Mouse (Mus musculus) forebrain, embryonic 16.5 days (tissue): ENCODE measurements around the gene Med27. TPM values are rescaled to one million over a fixed set of nuclear protein-coding genes. Genes with fewer than 3 reads are reported as not detected.
A peak's percentile ranks its signal among the peaks of the same experiment; 100 is the strongest.

Experiments
- ATAC-seq: fragments of 200-750 bp; cut with Nextera tagmentation; 2 replicates; pipeline ENCODE4 v1.8.0; 2017; ENCODE audit warnings: mild to moderate bottlenecking, moderate library complexity
- H3K27ac ChIP-seq: fragments of 300-500 bp; sonication (generic); 2 replicates; pipeline ENCODE4 v1.5.1; 2014; ENCODE audit warnings: low read length, control low read depth
- H3K27me3 ChIP-seq: fragments of 300-500 bp; sonication (generic); replicated peaks from 2 replicates; pipeline ENCODE4 v1.6.1; 2014; ENCODE audit warnings: low read length; ENCODE audit not compliant: control insufficient read depth, insufficient read depth
- H3K36me3 ChIP-seq: fragments of 300-500 bp; sonication (generic); 2 replicates; pipeline ENCODE4 v1.6.1; 2014; ENCODE audit not compliant: control insufficient read depth, insufficient read depth
- H3K4me1 ChIP-seq: fragments of 300-500 bp; sonication (generic); replicated peaks from 2 replicates; pipeline ENCODE4 v1.6.1; 2014; ENCODE audit warnings: low read length; ENCODE audit not compliant: control insufficient read depth, insufficient read depth
- H3K4me2 ChIP-seq: fragments of 300-500 bp; sonication (generic); 2 replicates; pipeline ENCODE4 v1.6.1; 2014; ENCODE audit warnings: mild to moderate bottlenecking, low read length, control low read depth
- H3K4me3 ChIP-seq: fragments of 300-500 bp; sonication (generic); replicated peaks from 2 replicates; pipeline ENCODE4 v1.5.1; 2014; ENCODE audit warnings: mild to moderate bottlenecking, low read length, control low read depth
- H3K9ac ChIP-seq: fragments of 300-500 bp; sonication (generic); replicated peaks from 2 replicates; pipeline ENCODE4 v1.6.1; 2014; ENCODE audit warnings: low read depth, low read length, control low read depth
- H3K9me3 ChIP-seq: fragments of 300-500 bp; sonication (generic); 2 replicates; pipeline ENCODE4 v1.6.1; 2016; ENCODE audit warnings: low read length; ENCODE audit not compliant: control insufficient read depth
- WGBS: fragments of 180-500 bp; shearing (Covaris S2); extraction: QIAGEN DNeasy Blood & Tissue Kit; methylation state at CpG from one replicate; pipeline ENCODE4 v1.1.7; 2014; 5-methylcytosine and 5-hydroxymethylcytosine counted together
- polyA plus RNA-seq: library from polyadenylated mRNA; unstranded; fragments of >200 nt; fragmentation: Nextera tagmentation; extraction: Ambion mirVana; gene quantifications from 2 replicates; pipeline ENCODE4 v1.2.1, GENCODE M21; 2015

The Med27 gene
- polyA plus RNA-seq, 1 experiment from 2014 or later: 95.3 TPM

GRCm38 (mm10) chr2:29513131-29513530 is 166.5 kb downstream of the Med27 start:
- Histone ChIP-seq H3K27ac (no peak overlapping the region), H3K27me3 (no peaks in the 10 kb centered on the region), H3K9me3 (no peaks in the 10 kb centered on the region), H3K4me2 (no peak overlapping the region), H3K36me3 (no peaks in the 10 kb centered on the region), H3K4me3 (no peak overlapping the region), H3K9ac (no peak overlapping the region), H3K4me1 (peaks cover 51% of the 10 kb centered on the region)
- ATAC-seq: no peak
- 33% methylated on average over 7 of the region's 7 CpGs for WGBS

- 53% methylated on average over 6 of the region's 6 CpGs for WGBS
- H3K9ac ChIP-seq: no peak overlapping the region
- no peak overlapping the region for H3K4me2 ChIP-seq
- H3K4me3 ChIP-seq: no peak overlapping the region
- no peaks in the 10 kb centered on the region for H3K27me3 ChIP-seq
- peaks cover 64% of the 10 kb centered on the region for H3K4me1 ChIP-seq
- peak; percentile 22; the same call in 1 of the 2 replicates for ATAC-seq
- peak overlapping the region; percentile 3; the same call in 1 of the 2 replicates for H3K27ac ChIP-seq
- H3K9me3 ChIP-seq: no peaks in the 10 kb centered on the region
- no peaks in the 10 kb centered on the region for H3K36me3 ChIP-seq
Observed at GRCm38 (mm10) chr2:29514836-29515235, 168.2 kb downstream of the Med27 start.

- Histone ChIP-seq H3K9ac (no peak overlapping the region; the same call in 1 of the 2 replicates), H3K9me3 (no peaks in the 10 kb centered on the region), H3K27me3 (no peaks in the 10 kb centered on the region), H3K4me3 (no peak overlapping the region), H3K27ac (0 out of 2 replicates have a peak overlapping the region, but pooled peaks have one; percentile 46), H3K36me3 (no peaks in the 10 kb centered on the region), H3K4me1 (peaks cover 75% of the 10 kb centered on the region), H3K4me2 (no peak overlapping the region)
- 66% methylated on average over 4 of the region's 4 CpGs for WGBS
- ATAC-seq: peak; percentile 39; the same call in 1 of the 2 replicates
Observed at GRCm38 (mm10) chr2:29515831-29516447, 169.3 kb downstream of the Med27 start.

GRCm38 (mm10) chr2:29516621-29517170 is 170.1 kb downstream of the Med27 start:
- no peak for ATAC-seq
- no peaks in the 10 kb centered on the region for H3K9me3 ChIP-seq
- no peak overlapping the region for H3K4me2 ChIP-seq
- H3K36me3 ChIP-seq: no peaks in the 10 kb centered on the region
- no peak overlapping the region for H3K4me3 ChIP-seq
- peaks cover 76% of the 10 kb centered on the region for H3K4me1 ChIP-seq
- 15% methylated on average over 9 of the region's 9 CpGs for WGBS
- no peak overlapping the region for H3K9ac ChIP-seq
- H3K27me3 ChIP-seq: no peaks in the 10 kb centered on the region
- no peak overlapping the region for H3K27ac ChIP-seq

GRCm38 (mm10) chr2:29519402-29519801 is 172.8 kb downstream of the Med27 start:
- peak overlapping the region; percentile 54 for H3K27ac ChIP-seq
- H3K27me3 ChIP-seq: no peaks in the 10 kb centered on the region
- no peak overlapping the region for H3K4me2 ChIP-seq
- H3K9ac ChIP-seq: no peak overlapping the region
- H3K36me3 ChIP-seq: no peaks in the 10 kb centered on the region
- H3K9me3 ChIP-seq: no peaks in the 10 kb centered on the region
- no peak overlapping the region for H3K4me3 ChIP-seq
- peaks cover 69% of the 10 kb centered on the region for H3K4me1 ChIP-seq
- ATAC-seq: peak; percentile 12; the same call in 1 of the 2 replicates
- 18% methylated on average over 3 of the region's 3 CpGs for WGBS

- ATAC-seq: no peak
- Histone ChIP-seq H3K27ac (peak overlapping the region; percentile 54), H3K9me3 (no peaks in the 10 kb centered on the region), H3K9ac (no peak overlapping the region), H3K36me3 (no peaks in the 10 kb centered on the region), H3K4me2 (no peak overlapping the region), H3K4me1 (peaks cover 69% of the 10 kb centered on the region), H3K4me3 (no peak overlapping the region), H3K27me3 (no peaks in the 10 kb centered on the region)
- 20% methylated on average over 6 of the region's 6 CpGs for WGBS
Observed at GRCm38 (mm10) chr2:29520206-29520605, 173.6 kb downstream of the Med27 start.

GRCm38 (mm10) chr2:29521486-29521885 is 174.9 kb downstream of the Med27 start:
- no peak overlapping the region for H3K9ac ChIP-seq
- no peaks in the 10 kb centered on the region for H3K27me3 ChIP-seq
- no peak overlapping the region for H3K27ac ChIP-seq
- no peak overlapping the region for H3K4me3 ChIP-seq
- peaks cover 69% of the 10 kb centered on the region for H3K4me1 ChIP-seq
- ATAC-seq: no peak
- H3K4me2 ChIP-seq: no peak overlapping the region
- H3K9me3 ChIP-seq: no peaks in the 10 kb centered on the region
- 79% methylated on average over 7 of the region's 7 CpGs for WGBS
- no peaks in the 10 kb centered on the region for H3K36me3 ChIP-seq

GRCm38 (mm10) chr2:29523918-29524811 is 177.5 kb downstream of the Med27 start:
- H3K4me1 ChIP-seq: peaks cover 58% of the 10 kb centered on the region
- H3K27ac ChIP-seq: no peak overlapping the region
- no peak overlapping the region for H3K4me2 ChIP-seq

GRCm38 (mm10) chr2:29525273-29525805 is 178.7 kb downstream of the Med27 start:
- no peak for ATAC-seq
- Histone ChIP-seq H3K4me3 (no peak overlapping the region), H3K27me3 (no peaks in the 10 kb centered on the region), H3K4me1 (peaks cover 49% of the 10 kb centered on the region), H3K9me3 (no peaks in the 10 kb centered on the region), H3K4me2 (no peak overlapping the region), H3K36me3 (no peaks in the 10 kb centered on the region), H3K27ac (no peak overlapping the region), H3K9ac (no peak overlapping the region)
- WGBS: 52% methylated on average over 4 of the region's 4 CpGs

More at GRCm38 (mm10) chr2:29523918-29524811, 177.5 kb downstream of the Med27 start:
- H3K36me3 ChIP-seq: no peaks in the 10 kb centered on the region
- H3K9me3 ChIP-seq: no peaks in the 10 kb centered on the region
- no peak for ATAC-seq
- WGBS: 51% methylated on average over 12 of the region's 12 CpGs
- no peaks in the 10 kb centered on the region for H3K27me3 ChIP-seq
- H3K4me3 ChIP-seq: no peak overlapping the region
- H3K9ac ChIP-seq: no peak overlapping the region
